Mouse (Mus musculus): ENCODE results near the gene Dusp28. TPM values are rescaled to one million over a fixed set of nuclear protein-coding genes. Genes with fewer than 3 reads are reported as not detected.

Gene Dusp28
- 7.2 TPM for polyA plus RNA-seq (2017; shearing (Covaris generic))

GRCm38 (mm10) chr1:92906779-92907631 is at the start of gene Dusp28:
Gene Dusp28, plus strand, starts transcription at chr1:92906981.

DNA sequence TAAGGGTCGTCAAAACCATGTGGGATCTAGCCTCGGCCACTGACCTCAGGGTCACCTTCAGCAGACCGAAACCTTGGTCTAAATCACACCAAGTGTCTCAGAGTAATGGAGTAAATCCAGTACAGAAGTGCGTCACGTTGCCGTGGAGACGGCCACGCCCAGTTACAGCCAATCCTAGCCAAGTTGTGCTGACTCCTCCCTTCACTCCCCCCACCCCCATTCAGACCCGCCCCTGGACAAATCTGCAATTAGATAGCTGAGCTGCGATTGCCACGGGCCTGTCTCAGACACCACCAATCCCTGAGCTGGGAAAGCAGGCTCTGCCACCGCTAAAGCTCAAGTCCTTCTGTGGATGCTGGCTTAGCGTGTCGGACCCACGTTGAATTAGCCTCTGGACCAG is 4.0 kb upstream of the Dusp28 start, which contains the start of gene Ankmy1:
Gene Ankmy1 (minus strand): TSS at position 121 of the 400 bp plus-strand sequence.

DNA sequence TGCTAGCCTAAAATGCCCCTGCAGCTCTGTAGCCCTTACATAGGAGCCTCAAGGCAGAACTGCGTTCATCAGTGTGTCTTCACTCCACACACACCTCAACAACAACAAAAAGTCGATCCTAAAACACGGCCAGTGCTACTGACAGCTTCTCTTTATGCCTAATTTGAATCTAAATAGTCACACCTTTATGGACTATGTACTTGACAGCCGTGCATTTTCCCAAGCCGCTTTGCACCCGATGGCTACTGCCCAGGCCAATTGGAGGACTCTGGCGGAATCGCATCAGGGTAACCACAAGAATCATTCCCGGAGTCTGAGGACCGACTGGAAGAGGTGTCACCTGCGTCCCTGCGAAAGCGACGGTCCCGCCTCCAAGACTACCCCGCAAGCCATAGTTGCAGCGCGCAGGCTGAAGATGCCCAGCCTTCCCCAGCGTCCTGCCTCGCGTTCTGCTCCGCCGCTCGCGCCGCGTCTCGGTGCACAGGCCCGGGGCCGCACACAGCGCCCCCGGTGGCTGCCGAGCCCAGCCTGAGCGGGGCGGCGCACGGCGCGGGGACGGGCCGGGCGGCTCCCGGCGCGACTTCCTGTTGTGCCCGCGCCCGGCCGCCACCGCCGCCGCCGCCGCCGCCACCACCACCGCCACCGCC is 3.6 kb downstream of the Dusp28 start, which contains the start of gene Rnpepl1:
Gene Rnpepl1 (plus strand): TSS at position 545 of the 647 bp plus-strand sequence.

GRCm38 (mm10) chr1:92934182-92934827 is 27.5 kb downstream of the Dusp28 start, which contains the start of gene Capn10:
Gene Capn10, plus strand, starts transcription at chr1:92934376.

DNA sequence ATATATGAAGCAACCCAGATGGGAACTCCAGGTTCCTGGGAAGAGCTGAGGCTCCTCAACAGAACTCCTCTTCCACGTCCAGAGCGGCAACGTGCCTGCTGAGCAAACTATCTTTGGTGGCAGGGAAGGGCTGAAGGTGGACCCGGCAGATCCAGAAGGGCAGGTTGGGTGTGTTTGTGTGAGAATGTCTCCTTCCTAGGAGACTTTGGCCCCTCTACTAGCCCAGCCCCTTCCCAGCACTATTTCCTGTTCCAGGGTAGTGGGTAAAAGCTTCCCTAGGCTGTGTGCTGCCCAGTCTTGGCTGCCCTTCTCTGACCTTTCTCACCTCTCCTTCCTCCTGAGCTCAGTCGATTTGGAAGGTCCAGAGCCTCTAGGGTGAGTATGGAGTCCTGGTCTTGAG is 43.8 kb downstream of the Dusp28 start, which contains the start of gene Gpr35:
Gene Gpr35 (plus strand): TSS at position 259 of the 400 bp plus-strand sequence.

Other genes starting within 250 kb of the Dusp28 start
- gene Gpc1, start 75.3 kb upstream of the Dusp28 start, polyA plus RNA-seq (2017; shearing (Covaris generic)), result 24.4 TPM
- gene Ankmy1, start 4.1 kb upstream of the Dusp28 start, polyA plus RNA-seq (2017; shearing (Covaris generic)), result 0.32 TPM
- gene Rnpepl1, start 3.8 kb downstream of the Dusp28 start, polyA plus RNA-seq (2017; shearing (Covaris generic)), result 70.9 TPM
- 12.3 TPM for gene Capn10, start 27.4 kb downstream of the Dusp28 start, polyA plus RNA-seq (2017; shearing (Covaris generic))
- gene Gpr35, start 43.9 kb downstream of the Dusp28 start, polyA plus RNA-seq (2017; shearing (Covaris generic)), result not detected
- not detected for gene Aqp12, start 99.4 kb downstream of the Dusp28 start, polyA plus RNA-seq (2017; shearing (Covaris generic))
- gene Kif1a, start 195.0 kb downstream of the Dusp28 start, polyA plus RNA-seq (2017; shearing (Covaris generic)), result 0.22 TPM
- gene Agxt, start 228.3 kb downstream of the Dusp28 start, polyA plus RNA-seq (2017; shearing (Covaris generic)), result not detected